Mouse (Mus musculus) heart, postnatal 0 days (tissue): ENCODE results near the gene Recql5. TPM values are rescaled to one million over a fixed set of nuclear protein-coding genes. Genes with fewer than 3 reads are reported as not detected.

Experiments
- ATAC-seq: fragments of 200-750 bp; cut with Nextera tagmentation; 2 replicates; pipeline ENCODE4 v1.8.0; 2017; ENCODE audit warnings: low read depth, moderate number of reproducible peaks, moderate library complexity; ENCODE audit not compliant: insufficient read depth
- DNase-seq: peaks from one replicate; pipeline ENCODE4 v3.0.0-alpha.2; 2016; ENCODE audit warnings: low spot score
- H3K27ac ChIP-seq: fragments of 300-500 bp; sonication (generic); 2 replicates; pipeline ENCODE4 v1.5.1; 2014; ENCODE audit warnings: low read depth, mild to moderate bottlenecking
- H3K27me3 ChIP-seq: fragments of 300-500 bp; sonication (generic); 2 replicates; pipeline ENCODE4 v1.6.1; 2014; ENCODE audit warnings: low read length, mixed read lengths; ENCODE audit not compliant: control insufficient read depth, insufficient read depth
- H3K36me3 ChIP-seq: fragments of 300-500 bp; sonication (generic); replicated peaks from 2 replicates; pipeline ENCODE4 v1.6.1; 2014; ENCODE audit warnings: low read length, mixed read lengths; ENCODE audit not compliant: control insufficient read depth, insufficient read depth
- H3K4me1 ChIP-seq: fragments of 300-500 bp; sonication (generic); 2 replicates; pipeline ENCODE4 v1.6.1; 2014; ENCODE audit warnings: antibody characterized with exemption; ENCODE audit not compliant: control insufficient read depth, insufficient read depth
- H3K4me2 ChIP-seq: fragments of 300-500 bp; sonication (generic); 2 replicates; pipeline ENCODE4 v1.6.1; 2014; ENCODE audit warnings: low read depth, mild to moderate bottlenecking, low read length, moderate library complexity
- H3K4me3 ChIP-seq: fragments of 300-500 bp; sonication (generic); 2 replicates; pipeline ENCODE4 v1.5.1; 2014; ENCODE audit warnings: low read depth, low read length
- H3K9ac ChIP-seq: fragments of 300-500 bp; sonication (generic); replicated peaks from 2 replicates; pipeline ENCODE4 v1.6.1; 2014; ENCODE audit warnings: low read depth, low read length, mixed read lengths
- H3K9me3 ChIP-seq: fragments of 300-500 bp; sonication (generic); replicated peaks from 2 replicates; pipeline ENCODE4 v1.6.1; 2016; ENCODE audit warnings: low read length; ENCODE audit not compliant: control insufficient read depth
- CTCF ChIP-seq: IDR thresholded peaks from 2 replicates; pipeline ENCODE4 v1.5.1; 2016; ENCODE audit warnings: antibody characterized with exemption, control low read depth, low read depth
- EP300 ChIP-seq: IDR thresholded peaks from 2 replicates; pipeline ENCODE4 v1.6.1; 2016; ENCODE audit warnings: antibody characterized with exemption, low read depth
- WGBS: fragments of 180-500 bp; shearing (Covaris S2); extraction: QIAGEN DNeasy Blood & Tissue Kit; methylation state at CpG from one replicate; pipeline ENCODE4 v1.1.7; 2014; 5-methylcytosine and 5-hydroxymethylcytosine counted together
- polyA plus RNA-seq: library from polyadenylated mRNA; unstranded; fragments of >200 nt; fragmentation: Nextera tagmentation; extraction: Ambion mirVana; gene quantifications from 2 replicates; pipeline ENCODE4 v1.2.1, GENCODE M21; 2015
- total RNA-seq: library from RNA; depleted of rRNA; stranded (reverse); fragments of >200 nt; gene quantifications from 2 replicates; pipeline ENCODE4 v1.2.3, GENCODE M21; 2014; ENCODE audit warnings: low replicate concordance

Recql5 gene
- total and polyA plus RNA-seq, 2 experiments from 2014 or later, result 5.8 to 6.2 TPM

GRCm38 (mm10) chr11:115898446-115898845 lies 34.8 kb downstream of the Recql5 start:
- 75% methylated on average over 7 of the region's 7 CpGs for WGBS
- no peak for DNase-seq
- Histone ChIP-seq H3K4me2 (no peak overlapping the region), H3K27ac (peak overlapping the region; percentile 98; the same call in 1 of the 2 replicates), H3K9ac (no peak overlapping the region), H3K4me3 (no peak overlapping the region), H3K4me1 (peaks cover 24% of the 10 kb centered on the region), H3K27me3 (no peaks in the 10 kb centered on the region), H3K9me3 (no peaks in the 10 kb centered on the region), H3K36me3 (peaks cover 18% of the 10 kb centered on the region)
- no peak for TF ChIP-seq EP300
- no peak for TF ChIP-seq CTCF
- ATAC-seq, result no peak

DNA sequence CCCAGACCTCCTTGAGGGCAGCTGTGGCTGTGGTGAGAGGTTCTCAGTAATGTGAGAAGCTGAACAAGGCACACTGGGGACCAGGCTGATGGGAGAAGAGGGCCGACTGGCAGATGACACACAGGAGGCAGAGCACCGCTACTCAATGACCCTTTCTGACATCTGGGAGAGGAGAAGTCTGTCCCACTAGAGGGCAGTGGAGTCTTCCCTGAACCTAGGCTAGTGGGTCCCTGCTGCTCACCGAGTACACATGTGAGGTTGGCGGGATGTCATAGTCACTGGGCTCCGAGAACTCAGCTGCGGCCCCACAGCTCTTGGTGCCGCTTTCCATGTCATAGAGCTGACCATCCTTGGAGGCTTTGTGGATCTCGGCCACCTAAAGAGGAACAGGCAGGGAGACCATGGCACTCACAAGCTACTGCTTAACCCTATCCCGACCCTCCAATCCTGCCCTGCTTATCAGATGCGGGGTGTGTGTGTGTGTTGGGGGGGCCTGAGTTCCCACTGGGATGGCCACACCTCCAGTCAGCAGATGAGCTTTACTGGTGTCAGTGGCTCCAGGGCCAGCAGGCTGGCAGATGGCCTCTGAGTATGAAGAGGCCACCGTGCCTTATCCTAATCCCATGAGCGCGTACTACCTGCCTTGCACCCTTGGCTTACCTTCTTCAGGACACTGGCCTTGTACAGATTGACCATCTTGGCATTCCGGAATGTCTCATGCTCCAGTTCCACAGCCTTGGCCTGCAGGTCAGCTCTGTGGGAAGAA lies 38.3 kb downstream of the Recql5 start:
- H3K9ac ChIP-seq, result no peak overlapping the region
- H3K4me3 ChIP-seq, result no peak overlapping the region
- no peaks in the 10 kb centered on the region for H3K27me3 ChIP-seq
- H3K36me3 ChIP-seq, result peaks cover 23% of the 10 kb centered on the region
- no peak overlapping the region for H3K27ac ChIP-seq
- peak; percentile 62 for ATAC-seq
- H3K9me3 ChIP-seq, result no peaks in the 10 kb centered on the region
- 52% methylated on average over 14 of the region's 14 CpGs for WGBS
- 0 out of 2 replicates have a peak, but pooled peaks cover 4% of the 10 kb centered on the region for H3K4me1 ChIP-seq
- no peak for TF ChIP-seq EP300
- TF ChIP-seq CTCF, result peak; percentile 78
- H3K4me2 ChIP-seq, result no peak overlapping the region
- peak; percentile 75 for DNase-seq

- Histone ChIP-seq H3K4me3 (no peak overlapping the region), H3K27me3 (no peaks in the 10 kb centered on the region), H3K36me3 (peaks cover 23% of the 10 kb centered on the region), H3K27ac (no peak overlapping the region), H3K9me3 (no peaks in the 10 kb centered on the region), H3K9ac (no peak overlapping the region), H3K4me1 (no peaks in the 10 kb centered on the region), H3K4me2 (no peak overlapping the region)
- TF ChIP-seq CTCF (no peak), EP300 (no peak)
- ATAC-seq (no peak), DNase-seq (no peak)
- 81% methylated on average over 9 of the region's 9 CpGs for WGBS
Measured at GRCm38 (mm10) chr11:115893071-115893470, 40.2 kb downstream of the Recql5 start.

GRCm38 (mm10) chr11:115892213-115892612 lies 41.1 kb downstream of the Recql5 start:
- TF ChIP-seq CTCF (no peak), EP300 (no peak)
- no peaks in the 10 kb centered on the region for H3K9me3 ChIP-seq
- H3K4me2 ChIP-seq, result no peak overlapping the region
- no peaks in the 10 kb centered on the region for H3K27me3 ChIP-seq
- no peak overlapping the region for H3K4me3 ChIP-seq
- WGBS, result 48% methylated on average over 6 of the region's 6 CpGs
- DNase-seq, result no peak
- H3K27ac ChIP-seq, result no peak overlapping the region
- H3K36me3 ChIP-seq, result peaks cover 23% of the 10 kb centered on the region
- H3K9ac ChIP-seq, result no peak overlapping the region
- 0 out of 2 replicates have a peak, but pooled peaks cover 3% of the 10 kb centered on the region for H3K4me1 ChIP-seq
- no peak for ATAC-seq

- Histone ChIP-seq H3K27me3 (no peaks in the 10 kb centered on the region), H3K4me3 (no peak overlapping the region), H3K9me3 (no peaks in the 10 kb centered on the region), H3K27ac (no peak overlapping the region), H3K36me3 (peaks cover 11% of the 10 kb centered on the region), H3K4me1 (0 out of 2 replicates have a peak, but pooled peaks cover 4% of the 10 kb centered on the region), H3K4me2 (no peak overlapping the region), H3K9ac (no peak overlapping the region)
- no peak for DNase-seq
- no peak for TF ChIP-seq EP300
- no peak for TF ChIP-seq CTCF
- WGBS, result 83% methylated on average over 6 of the region's 6 CpGs
- no peak for ATAC-seq
Measured at GRCm38 (mm10) chr11:115889159-115889558, 44.1 kb downstream of the Recql5 start.

- H3K9ac ChIP-seq, result no peak overlapping the region
- H3K27ac ChIP-seq, result no peak overlapping the region
- ATAC-seq, result no peak
- H3K9me3 ChIP-seq, result no peaks in the 10 kb centered on the region
- H3K4me2 ChIP-seq, result no peak overlapping the region
- H3K4me3 ChIP-seq, result no peak overlapping the region
- no peaks in the 10 kb centered on the region for H3K36me3 ChIP-seq
- peaks cover 7% of the 10 kb centered on the region; the same call in 1 of the 2 replicates for H3K27me3 ChIP-seq
- 0 out of 2 replicates have a peak, but pooled peaks cover 4% of the 10 kb centered on the region for H3K4me1 ChIP-seq
- TF ChIP-seq EP300 (no peak), CTCF (no peak)
- DNase-seq, result no peak
- 93% methylated on average over 5 of the region's 5 CpGs for WGBS
Measured at GRCm38 (mm10) chr11:115888020-115888419, 45.3 kb downstream of the Recql5 start.
